Mouse (Mus musculus): ENCODE measurements at regions not wholly inside any gene's neighbourhood (a gene's known extent, or its start where the extent isn't known, plus 50 kb on each side); places are given as distances from the start of the nearest gene placed in this dataset.

DNA sequence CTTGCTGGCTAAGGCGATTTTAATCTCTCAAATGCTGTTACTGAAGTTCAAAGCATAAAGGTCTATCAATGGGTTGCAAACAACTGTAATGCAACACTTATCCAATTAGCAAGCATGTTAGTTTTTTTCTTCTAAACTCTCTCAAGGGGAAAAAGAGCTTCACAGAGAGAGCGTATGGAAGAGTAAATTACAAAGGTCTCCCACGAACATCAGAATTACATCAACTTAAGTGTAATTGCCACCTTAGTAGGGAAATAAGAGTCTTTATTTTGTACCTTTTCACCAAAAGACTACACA is 246.3 kb upstream of the Xrcc4 start:
- TF ChIP-seq CTCF (IDR thresholded peaks at IDR 0.05; ENCODE audit: borderline replicate concordance, insufficient read depth, low read length): no peak
- TF ChIP-seq POLR2A (IDR thresholded peaks at IDR 0.05; ENCODE audit: low read depth, low read length): no peak

Measured in embryonic fibroblast, embryonic 13.5 days (primary cell).